Mouse (Mus musculus) hindbrain, postnatal 0 days (tissue): Measurements from ENCODE around the gene Sf3a3. TPM values are rescaled to one million over a fixed set of nuclear protein-coding genes. Genes with fewer than 3 reads are reported as not detected.

ENCODE experiments used
- ATAC-seq: fragments of 200-750 bp; cut with Nextera tagmentation; 2 replicates; pipeline ENCODE4 v1.8.0; 2017; ENCODE audit warnings: mild to moderate bottlenecking, moderate TSS enrichment, moderate library complexity
- DNase-seq: peaks from one replicate; pipeline ENCODE4 v3.0.0-alpha.2; 2015; ENCODE audit warnings: low spot score
- H3K27ac ChIP-seq: fragments of 300-500 bp; sonication (generic); 2 replicates; pipeline ENCODE4 v1.5.1; 2014; ENCODE audit warnings: mild to moderate bottlenecking
- H3K27me3 ChIP-seq: fragments of 300-500 bp; sonication (generic); 2 replicates; pipeline ENCODE4 v1.6.1; 2014; ENCODE audit warnings: low read length, mixed read lengths; ENCODE audit not compliant: insufficient read depth
- H3K36me3 ChIP-seq: fragments of 300-500 bp; sonication (generic); 2 replicates; pipeline ENCODE4 v1.6.1; 2014; ENCODE audit warnings: low read length, mixed read lengths; ENCODE audit not compliant: insufficient read depth
- H3K4me1 ChIP-seq: fragments of 300-500 bp; sonication (generic); 2 replicates; pipeline ENCODE4 v1.6.1; 2014; ENCODE audit warnings: antibody characterized with exemption, low read length, mixed read lengths; ENCODE audit not compliant: insufficient read depth
- H3K4me2 ChIP-seq: fragments of 300-500 bp; sonication (generic); 2 replicates; pipeline ENCODE4 v1.6.1; 2014; ENCODE audit warnings: low read depth, mild to moderate bottlenecking, low read length, moderate library complexity, mixed read lengths
- H3K4me3 ChIP-seq: fragments of 300-500 bp; sonication (generic); 2 replicates; pipeline ENCODE4 v1.5.1; 2014; ENCODE audit warnings: low read length
- H3K9ac ChIP-seq: fragments of 300-500 bp; sonication (generic); replicated peaks from 2 replicates; pipeline ENCODE4 v1.6.1; 2014; ENCODE audit warnings: mild to moderate bottlenecking, low read length, moderate library complexity, mixed read lengths
- H3K9me3 ChIP-seq: fragments of 300-500 bp; sonication (generic); 2 replicates; pipeline ENCODE4 v1.6.1; 2016; ENCODE audit warnings: low read length, mixed read lengths
- CTCF ChIP-seq: IDR thresholded peaks from 2 replicates; pipeline ENCODE4 v1.5.1; 2016; ENCODE audit warnings: antibody characterized with exemption, control low read depth, low read depth
- WGBS: fragments of 180-500 bp; shearing (Covaris S2); extraction: QIAGEN DNeasy Blood & Tissue Kit; methylation state at CpG from one replicate; pipeline ENCODE4 v1.1.7; 2014; 5-methylcytosine and 5-hydroxymethylcytosine counted together
- polyA plus RNA-seq: library from polyadenylated mRNA; unstranded; fragments of >200 nt; fragmentation: Nextera tagmentation; extraction: Ambion mirVana; gene quantifications from 2 replicates; pipeline ENCODE4 v1.2.1, GENCODE M21; 2015
- total RNA-seq: library from RNA; depleted of rRNA; stranded (reverse); fragments of >200 nt; gene quantifications from 2 replicates; pipeline ENCODE4 v1.2.3, GENCODE M21; 2014

Gene Sf3a3
- total and polyA plus RNA-seq, 2 experiments from 2014 or later, result 18.7 to 79.7 TPM

- H3K4me1 ChIP-seq, result no peaks in the 10 kb centered on the region
- H3K36me3 ChIP-seq, result peaks cover 21% of the 10 kb centered on the region; the same call in 1 of the 2 replicates
- H3K27ac ChIP-seq, result no peak overlapping the region
- H3K27me3 ChIP-seq, result no peaks in the 10 kb centered on the region
- H3K9ac ChIP-seq, result no peak overlapping the region
- no peak overlapping the region for H3K4me3 ChIP-seq
- WGBS, result 86% methylated on average over 8 of the region's 8 CpGs
- DNase-seq (no peak), ATAC-seq (no peak)
- H3K9me3 ChIP-seq, result no peaks in the 10 kb centered on the region
- no peak overlapping the region for H3K4me2 ChIP-seq
- TF ChIP-seq CTCF, result no peak
Measured at GRCm38 (mm10) chr4:124685897-124686402, 28.6 kb upstream of the Sf3a3 start.

GRCm38 (mm10) chr4:124691455-124691854, 23.1 kb upstream of the Sf3a3 start:
- TF ChIP-seq CTCF, result no peak
- WGBS, result 82% methylated on average over 8 of the region's 8 CpGs
- Histone ChIP-seq H3K9me3 (no peaks in the 10 kb centered on the region), H3K4me3 (no peak overlapping the region), H3K27ac (no peak overlapping the region), H3K9ac (no peak overlapping the region), H3K4me1 (0 out of 2 replicates have a peak, but pooled peaks cover 5% of the 10 kb centered on the region), H3K36me3 (0 out of 2 replicates have a peak, but pooled peaks cover 4% of the 10 kb centered on the region), H3K4me2 (no peak overlapping the region), H3K27me3 (no peaks in the 10 kb centered on the region)
- ATAC-seq, result no peak
- DNase-seq, result no peak

- H3K4me2 ChIP-seq, result peak overlapping the region; percentile 86
- H3K27me3 ChIP-seq, result no peaks in the 10 kb centered on the region
- no peaks in the 10 kb centered on the region for H3K9me3 ChIP-seq
- no peak for ATAC-seq
- no peak for DNase-seq
- H3K27ac ChIP-seq, result no peak overlapping the region
- 0 out of 2 replicates have a peak, but pooled peaks cover 5% of the 10 kb centered on the region for H3K4me1 ChIP-seq
- TF ChIP-seq CTCF, result no peak
- WGBS, result 82% methylated on average over 3 of the region's 3 CpGs
- H3K4me3 ChIP-seq, result peak overlapping the region; percentile 79
- H3K9ac ChIP-seq, result peak overlapping the region; percentile 81
- 0 out of 2 replicates have a peak, but pooled peaks cover 3% of the 10 kb centered on the region for H3K36me3 ChIP-seq
Measured at GRCm38 (mm10) chr4:124692416-124692861, 22.1 kb upstream of the Sf3a3 start.

GRCm38 (mm10) chr4:124693135-124693894, 21.3 kb upstream of the Sf3a3 start, which contains the start of gene Utp11:
TSS of gene Utp11 (minus strand) at chr4:124693600.
- Histone ChIP-seq H3K27me3 (no peaks in the 10 kb centered on the region), H3K27ac (peak within 1 kb of the TSS; percentile 69; the same call in 1 of the 2 replicates), H3K9ac (peak within 1 kb of the TSS; percentile 81), H3K9me3 (no peaks in the 10 kb centered on the region), H3K4me1 (0 out of 2 replicates have a peak, but pooled peaks cover 5% of the 10 kb centered on the region), H3K36me3 (no peaks in the 10 kb centered on the region), H3K4me3 (peak within 1 kb of the TSS; percentile 79), H3K4me2 (peak within 1 kb of the TSS; percentile 86)
- DNase-seq, result peak; percentile 95
- TF ChIP-seq CTCF, result no peak
- WGBS, result under 1% methylated on average over 43 of the region's 43 CpGs
- peak; percentile 98 for ATAC-seq

- no peak overlapping the region for H3K4me2 ChIP-seq
- H3K9me3 ChIP-seq, result no peaks in the 10 kb centered on the region
- H3K4me1 ChIP-seq, result 0 out of 2 replicates have a peak, but pooled peaks cover 5% of the 10 kb centered on the region
- H3K36me3 ChIP-seq, result no peaks in the 10 kb centered on the region
- DNase-seq, result no peak
- no peaks in the 10 kb centered on the region for H3K27me3 ChIP-seq
- no peak overlapping the region for H3K4me3 ChIP-seq
- TF ChIP-seq CTCF, result no peak
- no peak overlapping the region for H3K9ac ChIP-seq
- WGBS, result 90% methylated on average over 2 of the region's 2 CpGs
- no peak for ATAC-seq
- no peak overlapping the region for H3K27ac ChIP-seq
Measured at GRCm38 (mm10) chr4:124694572-124694971, 20.0 kb upstream of the Sf3a3 start.

GRCm38 (mm10) chr4:124695786-124696516, 18.6 kb upstream of the Sf3a3 start:
- TF ChIP-seq CTCF, result no peak
- no peaks in the 10 kb centered on the region for H3K9me3 ChIP-seq
- H3K27me3 ChIP-seq, result no peaks in the 10 kb centered on the region
- no peaks in the 10 kb centered on the region for H3K36me3 ChIP-seq
- no peak overlapping the region for H3K27ac ChIP-seq
- H3K9ac ChIP-seq, result no peak overlapping the region
- H3K4me2 ChIP-seq, result no peak overlapping the region
- ATAC-seq (no peak), DNase-seq (no peak)
- 16% methylated on average over 18 of the region's 18 CpGs for WGBS
- H3K4me1 ChIP-seq, result 0 out of 2 replicates have a peak, but pooled peaks cover 6% of the 10 kb centered on the region
- H3K4me3 ChIP-seq, result no peak overlapping the region
